Mouse (Mus musculus) liver, embryonic 16.5 days (tissue): ENCODE results near the gene A830018L16Rik. TPM values are rescaled to one million over a fixed set of nuclear protein-coding genes. Genes with fewer than 3 reads are reported as not detected.
"Not testable (repeated sequence)": the region's sequence is repeated elsewhere in the genome, so short reads cannot be mapped to it uniquely, and the experiment has no call there.

Experiments used
- ATAC-seq: fragments of 200-750 bp; cut with Nextera tagmentation; 2 replicates; pipeline ENCODE4 v1.8.0; 2017; ENCODE audit warnings: low read depth, mild to moderate bottlenecking, moderate number of reproducible peaks, moderate library complexity
- H3K27ac ChIP-seq: fragments of 300-500 bp; sonication (generic); 2 replicates; pipeline ENCODE4 v1.5.1; 2014; ENCODE audit warnings: mild to moderate bottlenecking, low read length
- H3K27me3 ChIP-seq: fragments of 300-500 bp; sonication (generic); 2 replicates; pipeline ENCODE4 v1.6.1; 2014; ENCODE audit warnings: low read depth, low read length, mixed read lengths; ENCODE audit not compliant: control insufficient read depth, insufficient read depth
- H3K36me3 ChIP-seq: fragments of 300-500 bp; sonication (generic); 2 replicates; pipeline ENCODE4 v1.6.1; 2014; ENCODE audit warnings: mild to moderate bottlenecking; ENCODE audit not compliant: control insufficient read depth, insufficient read depth
- H3K4me1 ChIP-seq: fragments of 300-500 bp; sonication (generic); 2 replicates; pipeline ENCODE4 v1.6.1; 2014; ENCODE audit warnings: low read depth, low read length, mixed read lengths; ENCODE audit not compliant: control insufficient read depth
- H3K4me2 ChIP-seq: fragments of 300-500 bp; sonication (generic); 2 replicates; pipeline ENCODE4 v1.6.1; 2014; ENCODE audit warnings: low read depth, low read length, mixed read lengths
- H3K4me3 ChIP-seq: fragments of 300-500 bp; sonication (generic); 2 replicates; pipeline ENCODE4 v1.5.1; 2014; ENCODE audit warnings: low read depth, mild to moderate bottlenecking, low read length
- H3K9ac ChIP-seq: fragments of 300-500 bp; sonication (generic); 2 replicates; pipeline ENCODE4 v1.6.1; 2014; ENCODE audit warnings: low read depth, low read length
- H3K9me3 ChIP-seq: fragments of 300-500 bp; sonication (generic); replicated peaks from 2 replicates; pipeline ENCODE4 v1.6.1; 2016; ENCODE audit warnings: low read length; ENCODE audit not compliant: control insufficient read depth
- WGBS: fragments of 180-500 bp; shearing (Covaris S2); extraction: QIAGEN DNeasy Blood & Tissue Kit; methylation state at CpG from one replicate; pipeline ENCODE4 v1.1.7; 2014; ENCODE audit not compliant: insufficient replicate concordance; 5-methylcytosine and 5-hydroxymethylcytosine counted together
- polyA plus RNA-seq: library from polyadenylated mRNA; unstranded; fragments of >200 nt; fragmentation: Nextera tagmentation; extraction: Ambion mirVana; gene quantifications from 2 replicates; pipeline ENCODE4 v1.2.1, GENCODE M21; 2015

The A830018L16Rik gene
- polyA plus RNA-seq, 1 experiment from 2014 or later = not detected

- 60% methylated on average over 1 of the region's 1 CpGs for WGBS
- no peaks in the 10 kb centered on the region for H3K36me3 ChIP-seq
- no peak overlapping the region for H3K4me3 ChIP-seq
- no peak overlapping the region for H3K4me2 ChIP-seq
- H3K9me3 ChIP-seq = no peaks in the 10 kb centered on the region
- H3K27ac ChIP-seq = no peak overlapping the region
- H3K4me1 ChIP-seq = no peaks in the 10 kb centered on the region
- no peak overlapping the region for H3K9ac ChIP-seq
- ATAC-seq = no peak
- H3K27me3 ChIP-seq = no peaks in the 10 kb centered on the region
Measured at GRCm38 (mm10) chr1:11458353-11458752, 44.4 kb downstream of the A830018L16Rik start.

- no peaks in the 10 kb centered on the region for H3K4me1 ChIP-seq
- 49% methylated on average over 1 of the region's 1 CpGs for WGBS
- no peak overlapping the region for H3K4me3 ChIP-seq
- H3K27ac ChIP-seq = no peak overlapping the region
- no peaks in the 10 kb centered on the region for H3K27me3 ChIP-seq
- ATAC-seq = no peak
- no peak overlapping the region for H3K9ac ChIP-seq
- H3K9me3 ChIP-seq = no peaks in the 10 kb centered on the region
- no peak overlapping the region for H3K4me2 ChIP-seq
- no peaks in the 10 kb centered on the region for H3K36me3 ChIP-seq
Measured at GRCm38 (mm10) chr1:11466325-11466724, 52.4 kb downstream of the A830018L16Rik start.

DNA sequence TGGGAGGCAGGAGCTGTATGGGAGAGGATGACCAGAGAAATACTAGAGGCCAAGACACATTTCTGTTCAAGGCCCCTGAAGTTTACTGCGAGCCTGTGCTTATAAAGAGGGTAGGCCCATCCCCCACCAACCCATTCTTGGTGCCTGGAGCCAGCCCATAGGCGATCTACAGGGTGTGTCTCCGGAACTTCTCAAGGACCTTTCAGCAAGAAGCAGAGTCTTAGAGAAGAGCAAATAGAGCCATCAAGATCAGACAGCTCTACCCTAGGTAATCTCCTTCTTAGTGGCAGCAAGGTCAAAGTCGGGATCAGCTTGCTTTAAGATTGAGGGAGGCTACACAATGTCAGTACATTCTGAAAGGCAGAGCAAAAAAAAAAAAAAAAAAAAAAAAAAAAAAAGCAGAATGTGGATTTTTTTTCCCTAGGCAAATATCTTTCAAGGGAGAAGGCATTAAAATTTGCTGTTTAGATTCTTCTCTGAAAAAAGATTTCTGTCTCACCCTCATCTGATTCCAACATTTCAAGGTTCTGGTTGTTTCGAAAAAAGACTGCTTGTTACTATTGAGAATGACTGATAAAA, 53.2 kb downstream of the A830018L16Rik start:
- Histone ChIP-seq H3K4me1 (no peaks in the 10 kb centered on the region), H3K4me2 (no peak overlapping the region), H3K9ac (no peak overlapping the region), H3K27ac (no peak overlapping the region), H3K36me3 (no peaks in the 10 kb centered on the region), H3K27me3 (no peaks in the 10 kb centered on the region), H3K9me3 (no peaks in the 10 kb centered on the region), H3K4me3 (no peak overlapping the region)
- 36% methylated on average over 5 of the region's 5 CpGs for WGBS
- no peak for ATAC-seq

DNA sequence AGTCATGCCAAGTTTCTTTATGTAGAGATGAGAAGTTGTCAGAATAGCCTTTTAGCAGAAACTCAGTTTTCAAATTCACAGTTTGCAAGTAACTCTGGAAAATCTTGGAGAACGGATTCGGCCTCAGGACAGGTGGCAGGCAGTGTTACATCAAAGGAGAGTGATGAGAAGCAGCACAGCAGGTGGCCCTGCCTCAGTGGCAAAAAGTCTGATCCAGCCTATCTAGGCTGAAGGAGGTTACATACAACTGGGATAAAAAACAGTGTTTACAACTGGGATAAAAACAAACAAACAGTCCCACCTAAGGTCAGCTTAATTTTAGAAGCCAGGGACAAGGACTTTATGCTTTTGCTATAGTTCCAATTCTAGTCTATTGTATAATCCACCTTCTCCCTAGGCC, 79.0 kb downstream of the A830018L16Rik start:
- Histone ChIP-seq H3K27me3 (no peaks in the 10 kb centered on the region), H3K4me1 (no peaks in the 10 kb centered on the region), H3K27ac (no peak overlapping the region), H3K36me3 (no peaks in the 10 kb centered on the region), H3K4me2 (no peak overlapping the region), H3K4me3 (no peak overlapping the region), H3K9me3 (no peaks in the 10 kb centered on the region), H3K9ac (no peak overlapping the region)
- no peak for ATAC-seq
- 64% methylated on average over 2 of the region's 2 CpGs for WGBS

DNA sequence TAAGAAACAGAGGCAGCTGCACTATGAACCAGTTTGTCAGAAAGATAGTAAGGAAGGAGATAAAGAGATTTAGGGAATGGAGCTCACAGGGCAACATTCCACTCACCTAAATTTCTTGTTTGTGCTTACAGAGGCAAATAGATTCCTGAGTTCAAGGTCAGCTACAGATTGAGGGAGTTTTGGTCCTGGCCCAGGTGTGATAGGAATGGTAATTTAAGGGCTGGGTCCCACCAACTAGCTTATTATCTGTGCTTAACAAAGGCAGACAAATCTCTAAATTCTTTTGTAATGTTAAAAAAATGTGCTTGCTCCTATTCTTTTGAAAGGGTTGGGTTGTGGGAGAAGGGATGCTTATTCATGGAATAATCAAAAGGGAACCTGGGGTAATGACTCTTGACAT, 87.7 kb downstream of the A830018L16Rik start:
- Histone ChIP-seq H3K36me3 (no peaks in the 10 kb centered on the region), H3K4me1 (no peaks in the 10 kb centered on the region), H3K27ac (no peak overlapping the region)

GRCm38 (mm10) chr1:11549810-11550209, 135.9 kb downstream of the A830018L16Rik start:
- not testable (repeated sequence) for H3K4me3 ChIP-seq, H3K4me2 ChIP-seq, H3K36me3 ChIP-seq, H3K4me1 ChIP-seq, ATAC-seq, H3K9ac ChIP-seq, H3K27ac ChIP-seq, H3K9me3 ChIP-seq, H3K27me3 ChIP-seq
- 52% methylated on average over 1 of the region's 1 CpGs for WGBS

More for the DNA sequence above, 87.7 kb downstream of the A830018L16Rik start:
- Histone ChIP-seq H3K4me3 (no peak overlapping the region), H3K27me3 (no peaks in the 10 kb centered on the region), H3K4me2 (no peak overlapping the region), H3K9me3 (no peaks in the 10 kb centered on the region), H3K9ac (no peak overlapping the region)
- no peak for ATAC-seq

GRCm38 (mm10) chr1:11565309-11565708, 151.4 kb downstream of the A830018L16Rik start:
- H3K4me1 ChIP-seq = no peaks in the 10 kb centered on the region
- no peak for ATAC-seq
- H3K27me3 ChIP-seq = no peaks in the 10 kb centered on the region
- no peaks in the 10 kb centered on the region for H3K36me3 ChIP-seq
- H3K4me3 ChIP-seq = no peak overlapping the region
- no peak overlapping the region for H3K9ac ChIP-seq
- no peaks in the 10 kb centered on the region for H3K9me3 ChIP-seq
- 10% methylated on average over 6 of the region's 6 CpGs for WGBS
- H3K27ac ChIP-seq = no peak overlapping the region
- no peak overlapping the region for H3K4me2 ChIP-seq

DNA sequence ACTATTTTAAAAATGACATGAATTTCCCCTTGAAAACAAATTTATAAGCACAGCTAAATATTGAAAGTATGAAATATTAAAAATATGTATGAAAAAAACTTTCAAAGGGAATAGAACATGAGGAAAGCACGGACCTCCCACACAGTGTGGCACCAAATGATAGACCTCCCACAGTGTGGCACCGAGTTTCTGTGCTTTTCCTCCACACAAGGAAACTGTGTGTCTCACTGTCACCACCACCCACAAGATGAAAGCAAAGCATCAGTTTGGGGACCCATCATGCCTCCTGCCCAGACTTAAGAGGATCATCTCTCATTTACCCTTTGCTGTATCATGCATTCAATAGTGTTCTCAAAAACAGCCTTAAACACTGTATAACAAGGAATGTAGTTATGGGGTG, 152.8 kb downstream of the A830018L16Rik start:
- Histone ChIP-seq H3K4me2 (no peak overlapping the region), H3K9me3 (no peaks in the 10 kb centered on the region), H3K36me3 (no peaks in the 10 kb centered on the region), H3K27me3 (no peaks in the 10 kb centered on the region), H3K4me3 (no peak overlapping the region), H3K4me1 (no peaks in the 10 kb centered on the region), H3K9ac (no peak overlapping the region), H3K27ac (no peak overlapping the region)
- ATAC-seq = no peak
- 38% methylated on average over 2 of the region's 2 CpGs for WGBS

DNA sequence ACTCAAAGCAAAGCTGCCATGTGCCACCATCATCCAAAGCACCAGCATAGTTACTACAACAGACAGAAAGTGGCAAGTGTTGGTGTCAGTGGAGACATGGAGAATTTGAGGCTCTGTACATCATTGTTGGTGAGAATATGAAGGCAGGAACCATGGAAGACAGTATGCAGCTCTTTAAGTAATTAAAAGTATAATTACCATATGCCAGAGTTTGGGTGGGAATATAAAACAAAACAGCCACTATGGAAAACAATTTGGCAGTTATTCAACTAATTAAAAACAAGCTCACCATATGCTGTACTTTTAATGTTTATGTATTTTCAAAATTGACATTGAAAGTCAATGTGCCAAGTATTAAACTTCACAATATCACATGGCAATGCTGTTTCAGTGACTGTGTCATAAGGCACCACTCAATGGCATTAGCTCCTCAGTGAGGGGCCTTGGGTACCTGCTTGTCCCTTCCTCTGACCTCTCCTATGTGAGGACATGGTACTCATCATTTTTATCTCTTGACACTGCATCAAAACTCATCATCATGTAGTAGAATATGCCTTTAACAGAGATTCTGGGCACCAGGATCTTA, 153.5 kb downstream of the A830018L16Rik start:
- Histone ChIP-seq H3K4me1 (no peaks in the 10 kb centered on the region), H3K9ac (no peak overlapping the region), H3K27me3 (no peaks in the 10 kb centered on the region), H3K9me3 (no peaks in the 10 kb centered on the region), H3K27ac (no peak overlapping the region), H3K4me2 (no peak overlapping the region), H3K4me3 (no peak overlapping the region), H3K36me3 (no peaks in the 10 kb centered on the region)
- no peak for ATAC-seq
